Mouse (Mus musculus) limb, embryonic 14.5 days (tissue): ENCODE measurements around the gene St3gal3. TPM values are rescaled to one million over a fixed set of nuclear protein-coding genes. Genes with fewer than 3 reads are reported as not detected.

Experiments
- ATAC-seq: fragments of 200-750 bp; cut with Nextera tagmentation; 2 replicates; pipeline ENCODE4 v1.8.0; 2017; ENCODE audit warnings: low read depth, moderate number of reproducible peaks, moderate TSS enrichment; ENCODE audit not compliant: low FRiP score
- DNase-seq: peaks from one replicate; pipeline ENCODE4 v3.0.0-alpha.2; 2015; ENCODE audit warnings: low spot score
- H3K27ac ChIP-seq: fragments of 300-500 bp; sonication (generic); replicated peaks from 2 replicates; pipeline ENCODE4 v1.5.1; 2014; ENCODE audit warnings: low read depth, mild to moderate bottlenecking, low read length, moderate library complexity, mixed read lengths
- H3K27me3 ChIP-seq: fragments of 300-500 bp; sonication (generic); 2 replicates; pipeline ENCODE4 v1.6.1; 2014; ENCODE audit warnings: low read length, mixed read lengths; ENCODE audit not compliant: control insufficient read depth, insufficient read depth
- H3K36me3 ChIP-seq: fragments of 300-500 bp; sonication (generic); 2 replicates; pipeline ENCODE4 v1.6.1; 2014; ENCODE audit warnings: mild to moderate bottlenecking, low read length, moderate library complexity, mixed read lengths; ENCODE audit not compliant: control insufficient read depth, insufficient read depth
- H3K4me1 ChIP-seq: fragments of 300-500 bp; sonication (generic); 2 replicates; pipeline ENCODE4 v1.6.1; 2014; ENCODE audit warnings: antibody characterized with exemption, low read length, mixed read lengths; ENCODE audit not compliant: control insufficient read depth, insufficient read depth
- H3K4me2 ChIP-seq: fragments of 300-500 bp; sonication (generic); replicated peaks from 2 replicates; pipeline ENCODE4 v1.6.1; 2014; ENCODE audit warnings: low read depth, mild to moderate bottlenecking, low read length, moderate library complexity; ENCODE audit not compliant: severe bottlenecking
- H3K4me3 ChIP-seq: fragments of 300-500 bp; sonication (generic); replicated peaks from 2 replicates; pipeline ENCODE4 v1.5.1; 2014; ENCODE audit warnings: low read length
- H3K9ac ChIP-seq: fragments of 300-500 bp; sonication (generic); 2 replicates; pipeline ENCODE4 v1.6.1; 2014; ENCODE audit warnings: mild to moderate bottlenecking, low read depth, low read length, moderate library complexity; ENCODE audit not compliant: severe bottlenecking
- H3K9me3 ChIP-seq: fragments of 300-500 bp; sonication (generic); 2 replicates; pipeline ENCODE4 v1.6.1; 2016; ENCODE audit warnings: low read length; ENCODE audit not compliant: control insufficient read depth
- POLR2A ChIP-seq: fragments of 200-500 bp; IDR thresholded peaks from 2 replicates; pipeline ENCODE4 v1.8.0; 2012; ENCODE audit warnings: inconsistent platforms, mild to moderate bottlenecking, moderate library complexity, borderline replicate concordance; ENCODE audit not compliant: insufficient read depth, insufficient read length; ENCODE audit errors: extremely low read depth
- WGBS: fragments of 180-500 bp; shearing (Covaris S2); extraction: QIAGEN DNeasy Blood & Tissue Kit; methylation state at CpG from one replicate; pipeline ENCODE4 v1.1.7; 2014; 5-methylcytosine and 5-hydroxymethylcytosine counted together
- polyA plus RNA-seq, 2 experiments: library from polyadenylated mRNA; depleted of rRNA in 1 of 2; stranded (reverse) in 1 of 2; unstranded in 1 of 2; fragments of >200 nt; fragmentation: Nextera tagmentation in 1 of 2; extraction: Ambion mirVana in 1 of 2; gene quantifications; 2 replicates each; pipeline versions ENCODE4 v1.2.1 to v1.2.3; 2012 to 2014

Gene St3gal3
- polyA plus RNA-seq, 2 experiments = 5.4 to 26.1 TPM

GRCm38 (mm10) chr4:117929391-117929881 is 205.3 kb downstream of the St3gal3 start, which contains the start of gene Artn:
Gene Artn (minus strand): TSS chr4:117929763.
- Histone ChIP-seq H3K4me3 (peak within 1 kb of the TSS; percentile 46), H3K9ac (peak within 1 kb of the TSS; percentile 55), H3K4me2 (peak within 1 kb of the TSS; percentile 89), H3K36me3 (peaks cover 9% of the 10 kb centered on the region), H3K27ac (peak within 1 kb of the TSS; percentile 55), H3K27me3 (peaks cover 26% of the 10 kb centered on the region), H3K9me3 (no peaks in the 10 kb centered on the region), H3K4me1 (peaks cover 24% of the 10 kb centered on the region)
- under 1% methylated on average over 31 of the region's 33 CpGs for WGBS
- peak; percentile 34; the same call in 1 of the 2 replicates for ATAC-seq
- no peak for DNase-seq
- TF ChIP-seq POLR2A = no peak

- Histone ChIP-seq H3K9me3 (no peaks in the 10 kb centered on the region), H3K27me3 (peaks cover 26% of the 10 kb centered on the region), H3K9ac (peak overlapping the region; percentile 55), H3K4me3 (peak overlapping the region; percentile 46), H3K27ac (peak overlapping the region; percentile 55), H3K4me2 (peak overlapping the region; percentile 89), H3K4me1 (peaks cover 24% of the 10 kb centered on the region), H3K36me3 (peaks cover 9% of the 10 kb centered on the region)
- WGBS = 2% methylated on average over 13 of the region's 13 CpGs
- ATAC-seq (no peak), DNase-seq (peak; percentile 43)
- no peak for TF ChIP-seq POLR2A
Measured at GRCm38 (mm10) chr4:117928699-117929241, 205.9 kb downstream of the St3gal3 start.

GRCm38 (mm10) chr4:117928234-117928633 is 206.5 kb downstream of the St3gal3 start:
- peak overlapping the region; percentile 89 for H3K4me2 ChIP-seq
- ATAC-seq (peak; percentile 37; the same call in 1 of the 2 replicates), DNase-seq (peak; percentile 55)
- H3K27ac ChIP-seq = no peak overlapping the region
- no peak for TF ChIP-seq POLR2A
- peaks cover 9% of the 10 kb centered on the region for H3K36me3 ChIP-seq
- H3K9me3 ChIP-seq = no peaks in the 10 kb centered on the region
- H3K4me1 ChIP-seq = peaks cover 24% of the 10 kb centered on the region
- 16% methylated on average over 6 of the region's 6 CpGs for WGBS
- peaks cover 26% of the 10 kb centered on the region for H3K27me3 ChIP-seq
- no peak overlapping the region for H3K9ac ChIP-seq
- peak overlapping the region; percentile 46 for H3K4me3 ChIP-seq

- DNase-seq (peak; percentile 53), ATAC-seq (peak; percentile 64)
- Histone ChIP-seq H3K27me3 (peaks cover 26% of the 10 kb centered on the region), H3K9me3 (no peaks in the 10 kb centered on the region), H3K4me1 (peaks cover 24% of the 10 kb centered on the region), H3K4me2 (peak overlapping the region; percentile 94), H3K27ac (no peak overlapping the region), H3K36me3 (peaks cover under 1% of the 10 kb centered on the region; the same call in 1 of the 2 replicates), H3K4me3 (peak overlapping the region; percentile 42), H3K9ac (peak overlapping the region; percentile 55)
- no peak for TF ChIP-seq POLR2A
- 1% methylated on average over 59 of the region's 71 CpGs for WGBS
Measured at GRCm38 (mm10) chr4:117926545-117927482, 207.9 kb downstream of the St3gal3 start.

GRCm38 (mm10) chr4:117924916-117925315 is 209.8 kb downstream of the St3gal3 start:
- Histone ChIP-seq H3K4me3 (no peak overlapping the region), H3K4me2 (no peak overlapping the region), H3K36me3 (no peaks in the 10 kb centered on the region), H3K9ac (no peak overlapping the region), H3K27ac (no peak overlapping the region), H3K4me1 (peaks cover 24% of the 10 kb centered on the region), H3K9me3 (no peaks in the 10 kb centered on the region), H3K27me3 (peaks cover 26% of the 10 kb centered on the region)
- DNase-seq = no peak
- no peak for ATAC-seq
- WGBS = 68% methylated on average over 5 of the region's 6 CpGs
- TF ChIP-seq POLR2A = no peak
